Mouse (Mus musculus) ES-E14 (cell line): ENCODE measurements at regions not wholly inside any gene's neighbourhood (a gene's known extent, or its start where the extent isn't known, plus 50 kb on each side); places are given as distances from the start of the nearest gene placed in this dataset.

Experiments
- DNase-seq: peaks from one replicate; pipeline ENCODE4 v3.0.0-alpha.2; 2013; ENCODE audit warnings: low read depth, low spot score
- H3K27ac ChIP-seq: 2 replicates; pipeline ENCODE4 v1.5.1; 2012; ENCODE audit warnings: low read depth, mild to moderate bottlenecking, low read length, moderate library complexity, mixed read lengths; ENCODE audit not compliant: poor library complexity, insufficient read depth, severe bottlenecking
- H3K36me3 ChIP-seq: 2 replicates; pipeline ENCODE4 v1.6.1; 2012; ENCODE audit warnings: mild to moderate bottlenecking, low read length, moderate library complexity, mixed read lengths; ENCODE audit not compliant: control insufficient read depth, poor library complexity, insufficient read depth, severe bottlenecking
- H3K4me1 ChIP-seq, 2 experiments: fragments of 150-350 bp in 1 of 2; sonication (generic) in 1 of 2; 2 replicates each; pipeline ENCODE4 v1.6.1; 2012; ENCODE audit warnings: low read length in 2 of 2, mild to moderate bottlenecking in 1 of 2, mixed read lengths in 1 of 2; ENCODE audit not compliant: control insufficient read depth in 2 of 2, insufficient read depth in 2 of 2, poor library complexity in 1 of 2
- H3K4me3 ChIP-seq, 2 experiments: fragments of 150-350 bp in 1 of 2; sonication (generic) in 1 of 2; 2 replicates each; pipeline ENCODE4 v1.5.1; 2012; ENCODE audit warnings: low read length in 2 of 2, low read depth in 1 of 2, mild to moderate bottlenecking in 1 of 2, mixed read lengths in 1 of 2; ENCODE audit not compliant: insufficient read depth in 1 of 2, poor library complexity in 1 of 2, severe bottlenecking in 1 of 2
- H3K9ac ChIP-seq: 2 replicates; pipeline ENCODE4 v1.6.1; 2012; ENCODE audit warnings: low read depth, mild to moderate bottlenecking, low read length, mixed read lengths; ENCODE audit not compliant: poor library complexity, insufficient read depth, severe bottlenecking
- H3K9me3 ChIP-seq: fragments of 150-350 bp; sonication (generic); 2 replicates; pipeline ENCODE4 v1.6.1; 2012; ENCODE audit warnings: low read depth, mild to moderate bottlenecking, low read length; ENCODE audit not compliant: control insufficient read depth, insufficient read depth
- CHD2 ChIP-seq: IDR thresholded peaks from 2 replicates; pipeline ENCODE4 v1.6.1; 2014; ENCODE audit warnings: mild to moderate bottlenecking, low read depth, low read length, inconsistent platforms
- HCFC1 ChIP-seq: IDR thresholded peaks from 2 replicates; pipeline ENCODE4 v1.6.1; 2012; ENCODE audit warnings: low read length, inconsistent platforms, borderline replicate concordance; ENCODE audit not compliant: insufficient read depth
- MAFK ChIP-seq: IDR thresholded peaks from 2 replicates; pipeline ENCODE4 v1.6.1; 2014; ENCODE audit warnings: mild to moderate bottlenecking, low read depth, low read length, inconsistent platforms; ENCODE audit not compliant: insufficient read depth
- ZC3H11A ChIP-seq: IDR thresholded peaks from 2 replicates; pipeline ENCODE4 v1.6.1; 2012; ENCODE audit warnings: low read depth, mild to moderate bottlenecking, inconsistent platforms, low read length, borderline replicate concordance
- ZNF384 ChIP-seq: IDR thresholded peaks from 2 replicates; pipeline ENCODE4 v1.6.1; 2012; ENCODE audit warnings: low read depth, low read length, inconsistent platforms
- in situ Hi-C, 2 experiments: fragments of 600-800 bp; cut with MboI; formaldehyde crosslinking; loops; one replicate each; pipeline ENCODE4 v1.15.1; 2025; ENCODE audit warnings: low sequenced_read_pairs in 2 of 2, inconsistent platforms in 1 of 2; ENCODE audit not compliant: unreplicated experiment in 2 of 2

DNA sequence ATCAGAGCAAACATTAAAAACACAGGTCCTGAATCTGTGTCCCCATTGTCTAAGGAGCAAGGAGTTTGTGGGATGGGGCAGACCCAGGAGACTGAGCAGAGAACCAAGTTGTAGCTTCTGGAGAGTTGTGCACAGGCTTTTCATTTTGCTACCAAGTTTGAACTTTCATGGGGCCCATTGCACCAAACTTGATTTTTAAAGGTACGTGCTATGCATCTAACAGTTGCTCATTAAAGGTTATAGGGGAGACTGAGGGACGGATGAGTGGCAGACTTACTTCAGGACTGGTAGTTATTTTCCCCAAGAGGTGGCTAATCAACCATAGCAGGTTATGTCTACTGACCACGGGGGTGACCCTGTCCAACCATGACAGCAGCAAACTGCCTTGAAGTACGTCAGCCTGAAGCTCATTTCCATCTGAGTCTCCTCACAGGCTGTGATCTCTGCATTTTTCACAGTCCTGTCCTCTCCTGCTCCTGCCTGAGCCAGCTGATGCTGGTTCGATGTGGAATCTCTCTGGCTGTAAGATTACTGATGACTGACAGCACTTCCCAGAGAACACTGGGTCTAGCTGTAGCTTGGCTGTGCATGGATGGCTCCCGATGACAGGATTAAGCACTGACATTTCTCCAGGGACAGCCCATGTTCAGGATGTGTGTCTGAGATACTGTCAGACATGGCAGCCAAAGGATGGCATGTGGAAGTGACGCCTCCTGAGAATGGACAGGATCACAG, 590.9 kb upstream of the Plxna2 start:
- Histone ChIP-seq H3K4me1 (no peaks in the 10 kb centered on the region), H3K9ac (no peak overlapping the region)
- TF ChIP-seq ZC3H11A = no peak
- no peak for TF ChIP-seq ZNF384
- no peak for TF ChIP-seq HCFC1
- no peak for TF ChIP-seq MAFK
- no peak for TF ChIP-seq CHD2

DNA sequence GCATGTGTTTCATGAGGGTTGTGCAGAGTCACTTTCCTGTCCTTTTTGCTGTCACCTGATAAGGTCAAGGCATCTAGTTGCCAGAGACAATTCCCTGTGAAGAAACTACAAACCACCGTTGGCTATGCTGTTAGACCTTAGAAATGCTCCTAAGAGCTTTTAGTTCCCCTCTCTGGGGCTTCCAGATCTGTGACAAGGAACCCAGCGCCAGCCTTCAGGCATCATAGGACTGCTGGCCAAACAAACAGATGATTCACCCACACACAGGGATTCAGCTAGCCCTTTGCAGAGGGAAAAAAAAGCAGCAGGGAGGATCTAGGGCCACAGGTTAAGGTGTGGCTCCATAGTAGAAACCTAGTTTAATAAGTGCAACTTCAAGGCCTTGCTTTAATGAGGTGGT, 591.8 kb upstream of the Plxna2 start:
- in situ Hi-C loops = no loop called here
- Histone ChIP-seq H3K27ac (no peak overlapping the region), H3K4me3 (no peak overlapping the region), H3K36me3 (no peaks in the 10 kb centered on the region), H3K9me3 (no peaks in the 10 kb centered on the region), H3K9ac (no peak overlapping the region), H3K4me1 (no peaks in the 10 kb centered on the region)
- no peak for TF ChIP-seq CHD2
- TF ChIP-seq HCFC1 = no peak
- TF ChIP-seq MAFK = no peak
- TF ChIP-seq ZC3H11A = no peak
- TF ChIP-seq ZNF384 = no peak
- DNase-seq = no peak

More for the DNA sequence above, 590.9 kb upstream of the Plxna2 start:
- DNase-seq = no peak
- H3K36me3 ChIP-seq = no peaks in the 10 kb centered on the region
- no peak overlapping the region for H3K27ac ChIP-seq
- H3K4me3 ChIP-seq = no peak overlapping the region
- no peaks in the 10 kb centered on the region for H3K9me3 ChIP-seq
- in situ Hi-C loops = no loop called here

DNA sequence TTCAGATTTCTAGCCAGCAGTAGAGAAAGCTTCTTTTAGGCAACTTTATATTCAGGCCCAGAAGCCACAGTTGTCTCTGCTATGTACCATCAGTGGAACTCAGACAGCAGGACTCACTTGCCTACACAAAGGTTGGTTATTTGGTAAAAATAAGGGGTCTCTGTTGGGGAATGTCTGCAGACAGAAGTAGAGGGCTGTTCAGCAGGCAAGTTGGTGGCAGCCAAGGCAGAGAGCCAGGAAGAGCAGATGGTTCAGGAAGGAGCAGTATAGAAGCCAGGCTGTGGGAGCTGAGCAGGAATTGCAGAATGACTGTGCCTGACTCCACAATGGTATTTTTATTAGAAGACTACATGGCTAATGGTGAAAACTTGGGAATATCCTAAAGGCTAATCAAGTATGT, 598.7 kb upstream of the Plxna2 start:
- no peak for DNase-seq
- no peak overlapping the region for H3K4me3 ChIP-seq
- no peak for TF ChIP-seq CHD2
- no peak for TF ChIP-seq ZC3H11A
- no peak for TF ChIP-seq HCFC1
- no peak for TF ChIP-seq ZNF384
- no peak for TF ChIP-seq MAFK
- H3K9ac ChIP-seq = no peak overlapping the region
- H3K36me3 ChIP-seq = no peaks in the 10 kb centered on the region
- H3K9me3 ChIP-seq = no peaks in the 10 kb centered on the region
- in situ Hi-C loops = no loop called here
- H3K27ac ChIP-seq = no peak overlapping the region
- H3K4me1 ChIP-seq = no peaks in the 10 kb centered on the region

DNA sequence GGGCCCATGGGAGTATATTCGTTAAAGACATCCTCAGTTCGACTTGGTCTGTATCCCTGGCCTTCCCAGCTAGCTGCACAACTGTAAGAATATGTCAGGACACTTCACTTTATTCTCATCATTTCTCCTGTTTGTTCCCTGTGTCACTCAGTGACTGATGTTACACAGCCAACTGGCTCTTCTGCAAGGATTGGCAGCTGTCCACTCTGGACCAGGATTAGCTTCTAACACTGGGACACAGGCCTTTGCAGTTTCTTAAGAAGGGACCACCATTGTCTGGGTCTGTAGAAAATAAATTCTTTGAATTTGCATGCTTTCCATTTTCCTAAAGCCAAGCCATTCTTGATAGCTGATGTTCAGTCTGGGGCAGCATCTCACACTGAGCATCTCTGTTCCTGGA, 622.1 kb upstream of the Camk1g start:
- Histone ChIP-seq H3K27ac (no peak overlapping the region), H3K9ac (no peak overlapping the region), H3K36me3 (no peaks in the 10 kb centered on the region), H3K4me1 (no peaks in the 10 kb centered on the region), H3K9me3 (no peaks in the 10 kb centered on the region), H3K4me3 (no peak overlapping the region)
- no peak for TF ChIP-seq HCFC1
- no peak for TF ChIP-seq MAFK
- TF ChIP-seq ZNF384 = no peak
- TF ChIP-seq CHD2 = no peak
- no peak for TF ChIP-seq ZC3H11A
- no peak for DNase-seq
- in situ Hi-C loops = no loop called here
